Mouse (Mus musculus) stomach, embryonic 14.5 days (tissue): ENCODE data around the gene Zcchc14. TPM values are rescaled to one million over a fixed set of nuclear protein-coding genes. Genes with fewer than 3 reads are reported as not detected.

ENCODE experiments used
- ATAC-seq: fragments of 200-750 bp; cut with Nextera tagmentation; 2 replicates; pipeline ENCODE4 v1.8.0; 2017; ENCODE audit warnings: low read depth, moderate TSS enrichment; ENCODE audit not compliant: insufficient number of reproducible peaks, insufficient read depth, low FRiP score
- H3K27ac ChIP-seq: fragments of 300-500 bp; sonication (generic); 2 replicates; pipeline ENCODE4 v1.5.1; 2014; ENCODE audit warnings: mild to moderate bottlenecking, low read length, moderate library complexity, mixed read lengths
- H3K27me3 ChIP-seq: fragments of 300-500 bp; sonication (generic); 2 replicates; pipeline ENCODE4 v1.6.1; 2014; ENCODE audit warnings: low read length, control low read depth, mixed read lengths; ENCODE audit not compliant: control insufficient read depth, insufficient read depth
- H3K36me3 ChIP-seq: fragments of 300-500 bp; sonication (generic); 2 replicates; pipeline ENCODE4 v1.6.1; 2014; ENCODE audit warnings: mild to moderate bottlenecking, control low read depth, low read length, moderate library complexity, mixed read lengths; ENCODE audit not compliant: control insufficient read depth, insufficient read depth
- H3K4me1 ChIP-seq: fragments of 300-500 bp; sonication (generic); 2 replicates; pipeline ENCODE4 v1.6.1; 2014; ENCODE audit warnings: low read length, control low read depth, mixed read lengths; ENCODE audit not compliant: control insufficient read depth, insufficient read depth
- H3K4me2 ChIP-seq: fragments of 300-500 bp; sonication (generic); replicated peaks from 2 replicates; pipeline ENCODE4 v1.6.1; 2014; ENCODE audit warnings: low read depth, low read length, control low read depth
- H3K4me3 ChIP-seq: fragments of 300-500 bp; sonication (generic); 2 replicates; pipeline ENCODE4 v1.5.1; 2014; ENCODE audit warnings: low read depth, low read length, control low read depth
- H3K9ac ChIP-seq: fragments of 300-500 bp; sonication (generic); replicated peaks from 2 replicates; pipeline ENCODE4 v1.6.1; 2014; ENCODE audit warnings: low read depth, mild to moderate bottlenecking, control low read depth, low read length, moderate library complexity, mixed read lengths
- H3K9me3 ChIP-seq: fragments of 300-500 bp; sonication (generic); 2 replicates; pipeline ENCODE4 v1.6.1; 2016; ENCODE audit warnings: low read depth, low read length, control low read depth; ENCODE audit not compliant: control insufficient read depth
- WGBS: fragments of 180-500 bp; shearing (Covaris S2); extraction: QIAGEN DNeasy Blood & Tissue Kit; methylation state at CpG from one replicate; pipeline ENCODE4 v1.1.7; 2014; 5-methylcytosine and 5-hydroxymethylcytosine counted together
- polyA plus RNA-seq: library from polyadenylated mRNA; unstranded; fragments of >200 nt; fragmentation: Nextera tagmentation; extraction: Ambion mirVana; gene quantifications from 2 replicates; pipeline ENCODE4 v1.2.1, GENCODE M21; 2014

Gene Zcchc14
- polyA plus RNA-seq, 1 experiment from 2014 or later: 28.7 TPM

GRCm38 (mm10) chr8:121570335-121570734 is 82.4 kb downstream of the Zcchc14 start:
- no peak overlapping the region for H3K4me3 ChIP-seq
- no peak overlapping the region for H3K9ac ChIP-seq
- no peaks in the 10 kb centered on the region for H3K27me3 ChIP-seq
- no peaks in the 10 kb centered on the region for H3K36me3 ChIP-seq
- no peak for ATAC-seq
- H3K9me3 ChIP-seq: no peaks in the 10 kb centered on the region
- no peak overlapping the region for H3K4me2 ChIP-seq
- no peaks in the 10 kb centered on the region for H3K4me1 ChIP-seq
- WGBS: 73% methylated on average over 21 of the region's 21 CpGs
- no peak overlapping the region for H3K27ac ChIP-seq

- WGBS: 54% methylated on average over 6 of the region's 6 CpGs
- Histone ChIP-seq H3K27me3 (no peaks in the 10 kb centered on the region), H3K27ac (no peak overlapping the region), H3K9ac (no peak overlapping the region), H3K36me3 (no peaks in the 10 kb centered on the region), H3K4me1 (no peaks in the 10 kb centered on the region), H3K4me2 (no peak overlapping the region), H3K9me3 (no peaks in the 10 kb centered on the region), H3K4me3 (no peak overlapping the region)
- ATAC-seq: no peak
Measured at GRCm38 (mm10) chr8:121568321-121568720, 84.4 kb downstream of the Zcchc14 start.

- no peak overlapping the region for H3K27ac ChIP-seq
- no peaks in the 10 kb centered on the region for H3K9me3 ChIP-seq
- no peaks in the 10 kb centered on the region for H3K4me1 ChIP-seq
- H3K4me3 ChIP-seq: no peak overlapping the region
- no peak overlapping the region for H3K4me2 ChIP-seq
- H3K27me3 ChIP-seq: no peaks in the 10 kb centered on the region
- no peak overlapping the region for H3K9ac ChIP-seq
- 67% methylated on average over 6 of the region's 6 CpGs for WGBS
- ATAC-seq: no peak
- peaks cover 6% of the 10 kb centered on the region; the same call in 1 of the 2 replicates for H3K36me3 ChIP-seq
Measured at GRCm38 (mm10) chr8:121563701-121564100, 89.0 kb downstream of the Zcchc14 start.

GRCm38 (mm10) chr8:121562941-121563351 is 89.8 kb downstream of the Zcchc14 start:
- ATAC-seq: no peak
- WGBS: 72% methylated on average over 9 of the region's 9 CpGs
- Histone ChIP-seq H3K4me3 (no peak overlapping the region), H3K36me3 (peaks cover 11% of the 10 kb centered on the region), H3K27me3 (no peaks in the 10 kb centered on the region), H3K4me1 (no peaks in the 10 kb centered on the region), H3K9me3 (no peaks in the 10 kb centered on the region), H3K27ac (no peak overlapping the region), H3K4me2 (no peak overlapping the region), H3K9ac (no peak overlapping the region)

GRCm38 (mm10) chr8:121561636-121562345 is 90.9 kb downstream of the Zcchc14 start:
- H3K27ac ChIP-seq: no peak overlapping the region
- no peaks in the 10 kb centered on the region for H3K4me1 ChIP-seq
- no peaks in the 10 kb centered on the region for H3K9me3 ChIP-seq
- peaks cover 11% of the 10 kb centered on the region for H3K36me3 ChIP-seq
- no peak overlapping the region for H3K4me2 ChIP-seq
- no peaks in the 10 kb centered on the region for H3K27me3 ChIP-seq
- H3K9ac ChIP-seq: no peak overlapping the region
- H3K4me3 ChIP-seq: no peak overlapping the region
- no peak for ATAC-seq
- 83% methylated on average over 16 of the region's 16 CpGs for WGBS

- H3K9ac ChIP-seq: no peak overlapping the region
- H3K9me3 ChIP-seq: no peaks in the 10 kb centered on the region
- no peaks in the 10 kb centered on the region for H3K27me3 ChIP-seq
- H3K36me3 ChIP-seq: peaks cover 11% of the 10 kb centered on the region
- no peak overlapping the region for H3K4me3 ChIP-seq
- H3K27ac ChIP-seq: no peak overlapping the region
- 93% methylated on average over 7 of the region's 7 CpGs for WGBS
- no peaks in the 10 kb centered on the region for H3K4me1 ChIP-seq
- no peak overlapping the region for H3K4me2 ChIP-seq
- ATAC-seq: no peak
Measured at GRCm38 (mm10) chr8:121560432-121561100, 92.1 kb downstream of the Zcchc14 start.

GRCm38 (mm10) chr8:121559801-121560200 is 92.9 kb downstream of the Zcchc14 start:
- 92% methylated on average over 12 of the region's 12 CpGs for WGBS
- ATAC-seq: no peak
- no peaks in the 10 kb centered on the region for H3K9me3 ChIP-seq
- H3K27me3 ChIP-seq: no peaks in the 10 kb centered on the region
- no peaks in the 10 kb centered on the region for H3K4me1 ChIP-seq
- H3K9ac ChIP-seq: no peak overlapping the region
- H3K4me2 ChIP-seq: no peak overlapping the region
- peaks cover 11% of the 10 kb centered on the region for H3K36me3 ChIP-seq
- H3K4me3 ChIP-seq: no peak overlapping the region
- no peak overlapping the region for H3K27ac ChIP-seq

- no peaks in the 10 kb centered on the region for H3K4me1 ChIP-seq
- ATAC-seq: no peak
- peaks cover 24% of the 10 kb centered on the region for H3K36me3 ChIP-seq
- H3K9me3 ChIP-seq: no peaks in the 10 kb centered on the region
- WGBS: 89% methylated on average over 16 of the region's 16 CpGs
- H3K27ac ChIP-seq: no peak overlapping the region
- no peaks in the 10 kb centered on the region for H3K27me3 ChIP-seq
- no peak overlapping the region for H3K4me3 ChIP-seq
- no peak overlapping the region for H3K4me2 ChIP-seq
- no peak overlapping the region for H3K9ac ChIP-seq
Measured at GRCm38 (mm10) chr8:121558538-121558937, 94.2 kb downstream of the Zcchc14 start.
